Mouse (Mus musculus): ENCODE results near the gene St6gal1. TPM values are rescaled to one million over a fixed set of nuclear protein-coding genes. Genes with fewer than 3 reads are reported as not detected.

St6gal1 gene
- 26.3 TPM for polyA plus RNA-seq (2017; shearing (Covaris generic))

GRCm38 (mm10) chr16:23224671-23225068, at the start of gene St6gal1:
TSS of gene St6gal1 (plus strand) at chr16:23224740.

Other genes starting within 250 kb of the St6gal1 start
- not detected for gene Kng2, start 195.3 kb upstream of the St6gal1 start, polyA plus RNA-seq (2017; shearing (Covaris generic))
- not detected for gene Kng1, start 166.9 kb upstream of the St6gal1 start, polyA plus RNA-seq (2017; shearing (Covaris generic))
- 409 TPM for gene Eif4a2, start 117.3 kb upstream of the St6gal1 start, polyA plus RNA-seq (2017; shearing (Covaris generic))
- 20.2 TPM for gene Rfc4, start 97.0 kb upstream of the St6gal1 start, polyA plus RNA-seq (2017; shearing (Covaris generic))
- gene Adipoq, start 78.2 kb upstream of the St6gal1 start, polyA plus RNA-seq (2017; shearing (Covaris generic)), result not detected
- not detected for gene Rtp1, start 204.4 kb downstream of the St6gal1 start, polyA plus RNA-seq (2017; shearing (Covaris generic))